Mouse (Mus musculus) heart, adult 2 months (tissue): ENCODE results near the gene Larp1b. TPM values are rescaled to one million over a fixed set of nuclear protein-coding genes. Genes with fewer than 3 reads are reported as not detected.
A peak's percentile ranks its signal among the peaks of the same experiment; 100 is the strongest.

Experiments used
- DNase-seq, 2 experiments: peaks; one replicate each; pipeline ENCODE4 v3.0.0; 2021
- H3K27ac ChIP-seq: fragments of 200-600 bp; 2 replicates; pipeline ENCODE4 v1.8.1; 2022
- H3K27me3 ChIP-seq: fragments of 200-500 bp; 2 replicates; pipeline ENCODE4 v1.6.1; 2012; ENCODE audit warnings: mild to moderate bottlenecking, low read length, inconsistent platforms, mixed read lengths; ENCODE audit not compliant: control insufficient read depth, insufficient read depth
- H3K36me3 ChIP-seq: fragments of 200-500 bp; 2 replicates; pipeline ENCODE4 v1.6.1; 2012; ENCODE audit warnings: low read length, inconsistent platforms; ENCODE audit not compliant: control insufficient read depth, insufficient read depth
- H3K4me1 ChIP-seq: fragments of 200-500 bp; 2 replicates; pipeline ENCODE4 v1.6.1; 2011; ENCODE audit warnings: low read length; ENCODE audit not compliant: control insufficient read depth, insufficient read depth
- H3K4me3 ChIP-seq: fragments of 200-600 bp; 2 replicates; pipeline ENCODE4 v1.8.1; 2022
- H3K79me2 ChIP-seq: fragments of 200-500 bp; replicated peaks from 2 replicates; pipeline ENCODE4 v1.6.1; 2012; ENCODE audit warnings: mild to moderate bottlenecking, inconsistent platforms, low read length, moderate library complexity, mixed read lengths; ENCODE audit not compliant: control insufficient read depth, insufficient read depth
- H3K9ac ChIP-seq: fragments of 200-500 bp; 2 replicates; pipeline ENCODE4 v1.6.1; 2012; ENCODE audit warnings: low read depth, mild to moderate bottlenecking, control low read depth, inconsistent platforms, low read length, mixed read lengths
- CTCF ChIP-seq: fragments of 200-600 bp; IDR thresholded peaks from 2 replicates; pipeline ENCODE4 v1.8.1; 2022; ENCODE audit warnings: antibody characterized with exemption, mild to moderate bottlenecking, moderate library complexity
- EP300 ChIP-seq: fragments of 200-500 bp; IDR thresholded peaks from 2 replicates; pipeline ENCODE4 v1.6.1; 2011; ENCODE audit warnings: low read depth, low read length, control low read depth; ENCODE audit not compliant: insufficient read depth
- POLR2A ChIP-seq: fragments of 200-500 bp; IDR thresholded peaks from 2 replicates; pipeline ENCODE4 v1.6.1; 2011; ENCODE audit warnings: mild to moderate bottlenecking, low read depth, low read length, control low read depth; ENCODE audit not compliant: insufficient read depth
- WGBS: fragments of 180-500 bp; shearing (Covaris S2); methylation state at CpG from one replicate; pipeline ENCODE4 v1.1.7; 2018; 5-methylcytosine and 5-hydroxymethylcytosine counted together
- intact Hi-C: fragments of 180-260 bp; cut with DNase I; formaldehyde crosslinking; loops from one replicate; pipeline ENCODE4 v1.15.1; 2025
- polyA plus RNA-seq: library from polyadenylated mRNA; depleted of rRNA; stranded (reverse); fragments of >200 nt; gene quantifications from 2 replicates; pipeline ENCODE4 v1.2.3, GENCODE M21; 2012
- total RNA-seq, 2 experiments: library from RNA; stranded (reverse); gene quantifications; 2 replicates each; pipeline ENCODE4 v1.2.3; 2021

Gene Larp1b
- total and polyA plus RNA-seq, 3 experiments = 16.2 to 66.9 (median 62.6) TPM

- peak in 1 of 2 experiments; percentile 16 for DNase-seq
- Histone ChIP-seq H3K9ac (peak overlapping the region; percentile 84), H3K27me3 (no peaks in the 10 kb centered on the region), H3K4me3 (peak overlapping the region; percentile 97), H3K4me1 (no peaks in the 10 kb centered on the region; the same call in 1 of the 2 replicates), H3K79me2 (peaks cover 2% of the 10 kb centered on the region), H3K27ac (peak overlapping the region; percentile 85), H3K36me3 (peaks cover 3% of the 10 kb centered on the region)
- intact Hi-C loops = loop anchor here (5.0 kb wide), 4 partner anchors 134 to 661 kb away; partner anchors contain the start of genes D3Ertd751e, Larp1b and Sclt1
- WGBS = 4% methylated on average over 23 of the region's 23 CpGs
- TF ChIP-seq POLR2A (no peak), CTCF (no peak), EP300 (no peak)
Measured at GRCm38 (mm10) chr3:41081474-41082301, 132.1 kb downstream of the Larp1b start.

GRCm38 (mm10) chr3:41082520-41082884, 132.9 kb downstream of the Larp1b start:
- no peak for DNase-seq
- H3K36me3 ChIP-seq = peaks cover 3% of the 10 kb centered on the region
- H3K9ac ChIP-seq = peak overlapping the region; percentile 84
- 1% methylated on average over 39 of the region's 43 CpGs for WGBS
- peak overlapping the region; percentile 97 for H3K4me3 ChIP-seq
- H3K4me1 ChIP-seq = no peaks in the 10 kb centered on the region; the same call in 1 of the 2 replicates
- H3K27me3 ChIP-seq = no peaks in the 10 kb centered on the region
- peak overlapping the region; percentile 85 for H3K27ac ChIP-seq
- TF ChIP-seq EP300 (no peak), CTCF (no peak), POLR2A (no peak)
- intact Hi-C loops = loop anchor here (5.0 kb wide), 4 partner anchors 135 to 660 kb away; partner anchors contain the start of genes D3Ertd751e, Larp1b and Sclt1
- H3K79me2 ChIP-seq = peaks cover 1% of the 10 kb centered on the region

- DNase-seq = peak; percentile 99
- Histone ChIP-seq H3K36me3 (peaks cover 3% of the 10 kb centered on the region), H3K4me1 (no peaks in the 10 kb centered on the region; the same call in 1 of the 2 replicates), H3K27me3 (no peaks in the 10 kb centered on the region), H3K27ac (peak within 1 kb of the TSS; percentile 91), H3K9ac (peak within 1 kb of the TSS; percentile 91), H3K79me2 (no peaks in the 10 kb centered on the region; the same call in 1 of the 2 replicates), H3K4me3 (peak within 1 kb of the TSS; percentile 97)
- WGBS = under 1% methylated on average over 92 of the region's 95 CpGs
- intact Hi-C loops = loop anchor here (5.0 kb wide), 4 partner anchors 136 to 659 kb away; partner anchors contain the start of genes D3Ertd751e, Larp1b and Sclt1
- TF ChIP-seq CTCF (peak; percentile 55), EP300 (0 out of 2 replicates have a peak, but pooled peaks have one; percentile 39), POLR2A (peak; percentile 94)
Measured at GRCm38 (mm10) chr3:41082885-41083789, 133.5 kb downstream of the Larp1b start, which contains the start of gene Pgrmc2. Gene Pgrmc2 (minus strand): TSS chr3:41083046.

GRCm38 (mm10) chr3:41083790-41084112, 134.1 kb downstream of the Larp1b start:
- intact Hi-C loops = loop anchor here (5.0 kb wide), 4 partner anchors 136 to 659 kb away; partner anchors contain the start of genes D3Ertd751e, Larp1b and Sclt1
- WGBS = 3% methylated on average over 6 of the region's 6 CpGs
- TF ChIP-seq POLR2A (no peak), CTCF (no peak)
- no peak for DNase-seq
- H3K79me2 ChIP-seq = no peaks in the 10 kb centered on the region
- H3K9ac ChIP-seq = peak overlapping the region; percentile 91
- H3K4me1 ChIP-seq = no peaks in the 10 kb centered on the region; the same call in 1 of the 2 replicates
- peaks cover 3% of the 10 kb centered on the region for H3K36me3 ChIP-seq
- H3K4me3 ChIP-seq = peak overlapping the region; percentile 97
- H3K27ac ChIP-seq = peak overlapping the region; percentile 91
- no peaks in the 10 kb centered on the region for H3K27me3 ChIP-seq

- no peak overlapping the region for H3K27ac ChIP-seq
- TF ChIP-seq POLR2A (no peak), EP300 (no peak), CTCF (no peak)
- no peak overlapping the region for H3K9ac ChIP-seq
- WGBS = 80% methylated on average over 5 of the region's 5 CpGs
- DNase-seq = no peak
- H3K4me1 ChIP-seq = no peaks in the 10 kb centered on the region; the same call in 1 of the 2 replicates
- no peak overlapping the region for H3K4me3 ChIP-seq
- peaks cover 3% of the 10 kb centered on the region for H3K36me3 ChIP-seq
- intact Hi-C loops = loop anchor here (5.0 kb wide), 4 partner anchors 137 to 658 kb away; partner anchors contain the start of genes D3Ertd751e, Larp1b and Sclt1
- no peaks in the 10 kb centered on the region for H3K27me3 ChIP-seq
- H3K79me2 ChIP-seq = no peaks in the 10 kb centered on the region
Measured at GRCm38 (mm10) chr3:41084421-41084820, 134.8 kb downstream of the Larp1b start.
